Mouse (Mus musculus): ENCODE data around the gene Nkain1. TPM values are rescaled to one million over a fixed set of nuclear protein-coding genes. Genes with fewer than 3 reads are reported as not detected.
A peak's percentile ranks its signal among the peaks of the same experiment; 100 is the strongest.

Gene Nkain1
- polyA plus RNA-seq, 1 experiment = 19.6 TPM

- Histone ChIP-seq H3K27me3 (ENCODE audit: control insufficient read depth, insufficient read depth, insufficient read length) (no peaks in the 10 kb centered on the region), H3K79me2 (ENCODE audit: control insufficient read depth, insufficient read depth) (no peaks in the 10 kb centered on the region), H3K4me3 (no peak overlapping the region), H3K36me3 (ENCODE audit: control insufficient read depth, insufficient read depth) (no peaks in the 10 kb centered on the region), H3ac (ENCODE audit: control insufficient read depth, insufficient read length) (no peak overlapping the region), H3K4me2 (ENCODE audit: low read depth) (no peak overlapping the region)
- TF ChIP-seq REST (IDR thresholded peaks at IDR 0.05; ENCODE audit: insufficient read depth, insufficient read length) (no peak), POLR2A (IDR thresholded peaks at IDR 0.05; ENCODE audit: insufficient read length, low read depth) (no peak), TCF3 (IDR thresholded peaks at IDR 0.05; ENCODE audit: insufficient read length, low read depth) (no peak), MAX (IDR thresholded peaks at IDR 0.05; ENCODE audit: low read depth) (no peak), SRF (IDR thresholded peaks at IDR 0.05; ENCODE audit: control insufficient read depth, insufficient read length, low read depth) (no peak), TCF12 (IDR thresholded peaks at IDR 0.05; ENCODE audit: insufficient read depth, poor library complexity, severe bottlenecking) (no peak), CEBPB (IDR thresholded peaks at IDR 0.05; ENCODE audit: insufficient read depth, poor library complexity, severe bottlenecking) (no peak), E2F4 (IDR thresholded peaks at IDR 0.05; ENCODE audit: insufficient read depth) (no peak), MYOD1 (IDR thresholded peaks at IDR 0.05; ENCODE audit: control insufficient read depth in 1 of 3, insufficient read length in 2 of 3, low read depth in 2 of 3) (no peak), USF1 (IDR thresholded peaks at IDR 0.05; ENCODE audit: low read depth) (no peak), POLR2AphosphoS2 (IDR thresholded peaks at IDR 0.05; ENCODE audit: insufficient read length, low read depth) (no peak)
Observed at GRCm38 (mm10) chr4:130570941-130571720, 2.8 kb downstream of the Nkain1 start.

GRCm38 (mm10) chr4:130568043-130568978, 5.7 kb downstream of the Nkain1 start:
- Histone ChIP-seq H3K4me2 (ENCODE audit: low read depth) (no peak overlapping the region), H3K27me3 (ENCODE audit: control insufficient read depth, insufficient read depth, insufficient read length) (no peaks in the 10 kb centered on the region), H3K36me3 (ENCODE audit: control insufficient read depth, insufficient read depth) (no peaks in the 10 kb centered on the region), H3K79me2 (ENCODE audit: control insufficient read depth, insufficient read depth) (no peaks in the 10 kb centered on the region), H3ac (ENCODE audit: control insufficient read depth, insufficient read length) (no peak overlapping the region), H3K4me3 (no peak overlapping the region)
- TF ChIP-seq E2F4 (IDR thresholded peaks at IDR 0.05; ENCODE audit: insufficient read depth) (no peak), MAX (IDR thresholded peaks at IDR 0.05; ENCODE audit: low read depth) (no peak)

DNA sequence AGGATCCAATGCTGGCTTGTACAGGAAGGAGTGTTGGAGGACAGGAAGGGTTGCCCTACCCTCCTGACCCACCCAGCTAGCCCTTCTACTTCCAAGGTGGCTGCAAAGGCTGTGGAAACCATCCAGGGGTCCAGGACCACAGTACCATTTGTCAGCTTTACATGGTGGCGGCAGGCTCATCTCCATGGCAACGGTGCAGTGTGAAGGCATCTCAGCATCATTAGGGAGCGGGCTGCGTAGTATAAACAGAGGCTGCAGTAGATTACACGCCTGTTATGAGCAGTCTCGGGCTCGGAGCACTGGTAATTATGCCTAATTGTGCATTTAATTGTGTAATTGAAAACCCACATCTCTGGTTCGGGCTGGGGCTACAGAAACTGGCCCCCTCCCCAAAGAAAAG, 10.2 kb downstream of the Nkain1 start:
- Histone ChIP-seq H3K27me3 (ENCODE audit: control insufficient read depth, insufficient read depth, insufficient read length) (no peaks in the 10 kb centered on the region), H3K4me3 (no peak overlapping the region), H3K36me3 (ENCODE audit: control insufficient read depth, insufficient read depth) (no peaks in the 10 kb centered on the region), H3K4me2 (ENCODE audit: low read depth) (no peak overlapping the region), H3K79me2 (ENCODE audit: control insufficient read depth, insufficient read depth) (no peaks in the 10 kb centered on the region), H3ac (ENCODE audit: control insufficient read depth, insufficient read length) (no peak overlapping the region)
- no peak for TF ChIP-seq MAX (IDR thresholded peaks at IDR 0.05; ENCODE audit: low read depth)

DNA sequence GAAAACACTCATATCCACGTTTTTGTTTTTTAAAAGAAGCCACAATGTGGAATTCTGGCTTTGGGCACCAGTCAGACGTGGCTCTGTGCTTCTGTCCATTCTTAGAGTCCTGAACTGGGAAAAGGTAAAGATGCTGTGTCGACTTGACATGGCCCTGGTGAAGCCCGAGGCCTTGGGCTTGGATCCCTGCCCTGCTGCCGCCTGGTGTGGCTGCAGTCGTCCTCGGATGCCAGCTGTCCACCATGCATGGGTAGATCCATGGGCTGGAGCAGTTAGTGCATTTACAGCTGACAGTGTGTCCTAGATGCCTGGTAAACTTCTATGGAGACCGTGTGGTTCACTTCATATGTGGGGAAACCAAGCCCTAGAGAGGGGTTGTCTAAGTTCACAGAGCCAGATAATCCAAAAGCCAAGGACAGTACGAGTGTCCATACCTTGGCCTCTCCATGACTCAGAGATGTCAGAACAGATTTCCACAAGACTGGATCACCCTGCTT, 10.7 kb downstream of the Nkain1 start:
- Histone ChIP-seq H3K79me2 (ENCODE audit: control insufficient read depth, insufficient read depth) (no peaks in the 10 kb centered on the region), H3K36me3 (ENCODE audit: control insufficient read depth, insufficient read depth) (no peaks in the 10 kb centered on the region), H3K4me2 (ENCODE audit: low read depth) (no peak overlapping the region), H3K27me3 (ENCODE audit: control insufficient read depth, insufficient read depth, insufficient read length) (no peaks in the 10 kb centered on the region), H3K4me3 (no peak overlapping the region), H3ac (ENCODE audit: control insufficient read depth, insufficient read length) (no peak overlapping the region)
- no peak for TF ChIP-seq TCF12 (IDR thresholded peaks at IDR 0.05; ENCODE audit: insufficient read depth, poor library complexity, severe bottlenecking)
- peak in 2 of 3 experiments; percentile 11 to 12 for TF ChIP-seq MYOG (IDR thresholded peaks at IDR 0.05; ENCODE audit: control insufficient read depth in 1 of 3, insufficient read depth in 1 of 3, insufficient read length in 2 of 3, low read depth in 2 of 3)
- TF ChIP-seq TCF3 (IDR thresholded peaks at IDR 0.05; ENCODE audit: insufficient read length, low read depth) = no peak

- no peak for TF ChIP-seq REST (IDR thresholded peaks at IDR 0.05; ENCODE audit: insufficient read depth, insufficient read length)
- H3K4me3 ChIP-seq = no peak overlapping the region
- no peaks in the 10 kb centered on the region for H3K79me2 ChIP-seq (ENCODE audit: control insufficient read depth, insufficient read depth)
- H3ac ChIP-seq (ENCODE audit: control insufficient read depth, insufficient read length) = no peak overlapping the region
- H3K27me3 ChIP-seq (ENCODE audit: control insufficient read depth, insufficient read depth, insufficient read length) = no peaks in the 10 kb centered on the region
- no peaks in the 10 kb centered on the region for H3K36me3 ChIP-seq (ENCODE audit: control insufficient read depth, insufficient read depth)
- H3K4me2 ChIP-seq (ENCODE audit: low read depth) = no peak overlapping the region
Observed at GRCm38 (mm10) chr4:130560576-130561310, 13.2 kb downstream of the Nkain1 start.
